Mouse (Mus musculus) limb, embryonic 14.5 days (tissue): ENCODE results near the gene Clec11a. TPM values are rescaled to one million over a fixed set of nuclear protein-coding genes. Genes with fewer than 3 reads are reported as not detected.
A peak's percentile ranks its signal among the peaks of the same experiment; 100 is the strongest.

Source experiments
- ATAC-seq: fragments of 200-750 bp; cut with Nextera tagmentation; 2 replicates; pipeline ENCODE4 v1.8.0; 2017; ENCODE audit warnings: low read depth, moderate number of reproducible peaks, moderate TSS enrichment; ENCODE audit not compliant: low FRiP score
- DNase-seq: peaks from one replicate; pipeline ENCODE4 v3.0.0-alpha.2; 2015; ENCODE audit warnings: low spot score
- H3K27ac ChIP-seq: fragments of 300-500 bp; sonication (generic); replicated peaks from 2 replicates; pipeline ENCODE4 v1.5.1; 2014; ENCODE audit warnings: low read depth, mild to moderate bottlenecking, low read length, moderate library complexity, mixed read lengths
- H3K27me3 ChIP-seq: fragments of 300-500 bp; sonication (generic); 2 replicates; pipeline ENCODE4 v1.6.1; 2014; ENCODE audit warnings: low read length, mixed read lengths; ENCODE audit not compliant: control insufficient read depth, insufficient read depth
- H3K36me3 ChIP-seq: fragments of 300-500 bp; sonication (generic); 2 replicates; pipeline ENCODE4 v1.6.1; 2014; ENCODE audit warnings: mild to moderate bottlenecking, low read length, moderate library complexity, mixed read lengths; ENCODE audit not compliant: control insufficient read depth, insufficient read depth
- H3K4me1 ChIP-seq: fragments of 300-500 bp; sonication (generic); 2 replicates; pipeline ENCODE4 v1.6.1; 2014; ENCODE audit warnings: antibody characterized with exemption, low read length, mixed read lengths; ENCODE audit not compliant: control insufficient read depth, insufficient read depth
- H3K4me2 ChIP-seq: fragments of 300-500 bp; sonication (generic); replicated peaks from 2 replicates; pipeline ENCODE4 v1.6.1; 2014; ENCODE audit warnings: low read depth, mild to moderate bottlenecking, low read length, moderate library complexity; ENCODE audit not compliant: severe bottlenecking
- H3K4me3 ChIP-seq: fragments of 300-500 bp; sonication (generic); replicated peaks from 2 replicates; pipeline ENCODE4 v1.5.1; 2014; ENCODE audit warnings: low read length
- H3K9ac ChIP-seq: fragments of 300-500 bp; sonication (generic); 2 replicates; pipeline ENCODE4 v1.6.1; 2014; ENCODE audit warnings: mild to moderate bottlenecking, low read depth, low read length, moderate library complexity; ENCODE audit not compliant: severe bottlenecking
- H3K9me3 ChIP-seq: fragments of 300-500 bp; sonication (generic); 2 replicates; pipeline ENCODE4 v1.6.1; 2016; ENCODE audit warnings: low read length; ENCODE audit not compliant: control insufficient read depth
- POLR2A ChIP-seq: fragments of 200-500 bp; IDR thresholded peaks from 2 replicates; pipeline ENCODE4 v1.8.0; 2012; ENCODE audit warnings: inconsistent platforms, mild to moderate bottlenecking, moderate library complexity, borderline replicate concordance; ENCODE audit not compliant: insufficient read depth, insufficient read length; ENCODE audit errors: extremely low read depth
- WGBS: fragments of 180-500 bp; shearing (Covaris S2); extraction: QIAGEN DNeasy Blood & Tissue Kit; methylation state at CpG from one replicate; pipeline ENCODE4 v1.1.7; 2014; 5-methylcytosine and 5-hydroxymethylcytosine counted together
- polyA plus RNA-seq, 2 experiments: library from polyadenylated mRNA; depleted of rRNA in 1 of 2; stranded (reverse) in 1 of 2; unstranded in 1 of 2; fragments of >200 nt; fragmentation: Nextera tagmentation in 1 of 2; extraction: Ambion mirVana in 1 of 2; gene quantifications; 2 replicates each; pipeline versions ENCODE4 v1.2.1 to v1.2.3; 2012 to 2014

Gene Clec11a
- polyA plus RNA-seq (2012; rRNA removed) (21.2 and 22.8 TPM in 2 replicates), polyA plus RNA-seq (2014; fragmentation: Nextera tagmentation; extraction: Ambion mirVana) (12.4 and 15.5 TPM in 2 replicates)

GRCm38 (mm10) chr7:44306516-44307240 is at the start of gene Clec11a:
Gene Clec11a, minus strand, starts transcription at chr7:44306902.
- peak within 1 kb of the TSS; percentile 71 for H3K27ac ChIP-seq

GRCm38 (mm10) chr7:44355411-44355810 is 48.7 kb upstream of the Clec11a start:
- no peak overlapping the region for H3K27ac ChIP-seq
- no peaks in the 10 kb centered on the region for H3K9me3 ChIP-seq
- TF ChIP-seq POLR2A, result no peak
- H3K27me3 ChIP-seq, result peaks cover 90% of the 10 kb centered on the region
- whole genome bisulfite sequencing, result 72% methylated on average over 6 of the region's 6 CpGs
- H3K36me3 ChIP-seq, result no peaks in the 10 kb centered on the region
- no peak overlapping the region for H3K4me2 ChIP-seq
- ATAC-seq (no peak), DNase-seq (no peak)
- H3K9ac ChIP-seq, result no peak overlapping the region
- H3K4me3 ChIP-seq, result no peak overlapping the region
- peaks cover 14% of the 10 kb centered on the region for H3K4me1 ChIP-seq

More at GRCm38 (mm10) chr7:44306516-44307240, at the start of gene Clec11a:
- Histone ChIP-seq H3K9me3 (no peaks in the 10 kb centered on the region), H3K36me3 (no peaks in the 10 kb centered on the region), H3K4me1 (peaks cover 45% of the 10 kb centered on the region), H3K27me3 (peaks cover 4% of the 10 kb centered on the region; the same call in 1 of the 2 replicates), H3K4me3 (peak within 1 kb of the TSS; percentile 19), H3K4me2 (peak within 1 kb of the TSS; percentile 39), H3K9ac (peak within 1 kb of the TSS; percentile 4; the same call in 1 of the 2 replicates)
- WGBS, result 57% methylated on average over 6 of the region's 6 CpGs
- ATAC-seq (no peak), DNase-seq (no peak)
- TF ChIP-seq POLR2A, result no peak

GRCm38 (mm10) chr7:44353601-44354340 is 47.1 kb upstream of the Clec11a start:
- H3K4me2 ChIP-seq, result peak overlapping the region; percentile 27
- 2% methylated on average over 31 of the region's 35 CpGs for WGBS
- peaks cover 83% of the 10 kb centered on the region for H3K27me3 ChIP-seq
- DNase-seq, result no peak
- no peaks in the 10 kb centered on the region for H3K9me3 ChIP-seq
- H3K9ac ChIP-seq, result no peak overlapping the region
- peaks cover 10% of the 10 kb centered on the region; the same call in 1 of the 2 replicates for H3K4me1 ChIP-seq
- no peak overlapping the region for H3K27ac ChIP-seq
- no peak for ATAC-seq
- H3K36me3 ChIP-seq, result no peaks in the 10 kb centered on the region
- H3K4me3 ChIP-seq, result peak overlapping the region; percentile 24
- no peak for TF ChIP-seq POLR2A

- Histone ChIP-seq H3K4me2 (peak overlapping the region; percentile 27), H3K4me1 (peaks cover 10% of the 10 kb centered on the region; the same call in 1 of the 2 replicates), H3K27ac (no peak overlapping the region), H3K4me3 (peak overlapping the region; percentile 24), H3K9ac (0 out of 2 replicates have a peak overlapping the region, but pooled peaks have one; percentile 12), H3K27me3 (peaks cover 83% of the 10 kb centered on the region), H3K36me3 (no peaks in the 10 kb centered on the region), H3K9me3 (no peaks in the 10 kb centered on the region)
- no peak for TF ChIP-seq POLR2A
- ATAC-seq, result no peak
- no peak for DNase-seq
- 2% methylated on average over 55 of the region's 71 CpGs for WGBS
Measured at GRCm38 (mm10) chr7:44352750-44353600, 46.3 kb upstream of the Clec11a start.
